Mouse (Mus musculus) mesoderm, embryonic 11.5 days (tissue): ENCODE data around the gene Cdkn2d.
"Not testable (repeated sequence)": the region's sequence is repeated elsewhere in the genome, so short reads cannot be mapped to it uniquely, and the experiment has no call there.

Source experiments
- DNase-seq: peaks from one replicate; pipeline ENCODE4 v3.0.0-alpha.2; 2012; ENCODE audit warnings: low read depth, low spot score

Gene Cdkn2d

GRCm38 (mm10) chr9:21275727-21276126 lies 15.5 kb downstream of the Cdkn2d start:
- DNase-seq, result no peak

- DNase-seq, result no peak
These were observed 16.0 kb downstream of the Cdkn2d start for GRCm38 (mm10) chr9:21275013-21275710.

- DNase-seq, result no peak
These were observed 16.9 kb downstream of the Cdkn2d start for GRCm38 (mm10) chr9:21274336-21274735.

- no peak for DNase-seq
These were observed 17.5 kb downstream of the Cdkn2d start for GRCm38 (mm10) chr9:21273520-21274228.

- DNase-seq, result no peak
These were observed 18.1 kb downstream of the Cdkn2d start for GRCm38 (mm10) chr9:21273094-21273493.

GRCm38 (mm10) chr9:21272391-21272790 lies 18.8 kb downstream of the Cdkn2d start:
- no peak for DNase-seq

GRCm38 (mm10) chr9:21269590-21269989 lies 21.6 kb downstream of the Cdkn2d start:
- DNase-seq, result not testable (repeated sequence)

- no peak for DNase-seq
These were observed 22.9 kb downstream of the Cdkn2d start for GRCm38 (mm10) chr9:21268305-21268704.

- DNase-seq, result no peak
These were observed 24.3 kb downstream of the Cdkn2d start for GRCm38 (mm10) chr9:21266889-21267288.

- DNase-seq, result no peak
These were observed 25.6 kb downstream of the Cdkn2d start for GRCm38 (mm10) chr9:21265611-21266010.

- DNase-seq, result peak; percentile 100
These were observed 26.1 kb downstream of the Cdkn2d start, which contains the start of gene Atg4d for GRCm38 (mm10) chr9:21265000-21265561. Gene Atg4d, plus strand, starts transcription at chr9:21265293.

GRCm38 (mm10) chr9:21264272-21264999 lies 26.8 kb downstream of the Cdkn2d start:
- DNase-seq, result no peak

GRCm38 (mm10) chr9:21261831-21262230 lies 29.4 kb downstream of the Cdkn2d start:
- no peak for DNase-seq

GRCm38 (mm10) chr9:21260491-21261040 lies 30.6 kb downstream of the Cdkn2d start:
- DNase-seq, result no peak

- DNase-seq, result not testable (repeated sequence)
These were observed 34.9 kb downstream of the Cdkn2d start for GRCm38 (mm10) chr9:21256349-21256748.

GRCm38 (mm10) chr9:21254690-21255089 lies 36.5 kb downstream of the Cdkn2d start:
- DNase-seq, result no peak

GRCm38 (mm10) chr9:21251116-21251735 lies 40.0 kb downstream of the Cdkn2d start:
- no peak for DNase-seq

GRCm38 (mm10) chr9:21250509-21250908 lies 40.7 kb downstream of the Cdkn2d start:
- no peak for DNase-seq

- DNase-seq, result no peak
These were observed 41.3 kb downstream of the Cdkn2d start for GRCm38 (mm10) chr9:21249629-21250508.

GRCm38 (mm10) chr9:21248326-21248725 lies 42.9 kb downstream of the Cdkn2d start, which contains the start of gene S1pr5:
Gene S1pr5, minus strand, starts transcription at chr9:21248443.
- DNase-seq, result no peak
